10 mouse cellular contexts compared by ENCODE assay signal in the genomic region with DNA sequence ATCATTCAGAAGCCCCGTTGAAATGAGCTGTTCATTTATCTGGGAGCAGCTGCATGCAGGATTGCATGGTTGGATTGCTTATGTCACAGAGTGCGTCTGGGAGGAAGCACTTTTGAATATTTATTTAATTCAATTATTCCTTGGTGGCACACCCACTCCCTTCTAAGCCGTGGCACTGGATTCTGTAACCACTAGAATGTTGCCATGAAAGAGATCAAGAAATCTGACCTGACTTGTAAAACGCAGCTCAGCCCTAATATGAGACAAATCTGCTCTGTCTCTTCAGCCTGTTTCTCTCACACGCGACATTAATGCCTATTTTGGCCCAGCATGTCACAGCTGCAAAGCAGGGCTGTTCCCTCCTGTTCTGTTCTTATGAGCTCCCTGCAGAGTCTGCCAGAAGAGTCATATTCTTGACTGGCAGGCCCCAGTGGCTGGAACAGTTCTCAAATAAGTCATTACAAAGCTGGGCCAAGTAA.
A peak's percentile ranks its signal among the peaks of the same experiment; 100 is the strongest.
DNase-seq lines count a peak whose midpoint lies in the region; ATAC-seq lines count a peak whose summit lies in the region.
"Had no signal": no experiment of that assay in that cellular context is flagged by ENCODE, and none has a peak within 500 bp of the region (broad histone marks: within the 10 kb centered on the region; RNA-seq: fewer than 3 reads in every experiment).

No protein-coding gene starts in this region.

- peaks cover 19% of the 10 kb centered on the region for H3K4me1 ChIP-seq in forebrain, embryonic 13.5 days
- peaks cover 19% of the 10 kb centered on the region for H3K4me1 ChIP-seq in forebrain, embryonic 10.5 days
- H3K4me1 ChIP-seq in forebrain, embryonic 14.5 days (ENCODE audit: control insufficient read depth, insufficient read depth, low read length), result peaks cover 13% of the 10 kb centered on the region; the same call in 1 of the 2 replicates
- peaks cover 13% of the 10 kb centered on the region; the same call in 1 of the 2 replicates for H3K4me1 ChIP-seq in limb, embryonic 13.5 days
- H3K4me1 ChIP-seq in intestine, embryonic 15.5 days (replicated peaks), result no peaks in the 10 kb centered on the region

- peak; percentile 68 for ATAC-seq in forebrain, embryonic 13.5 days
- ATAC-seq in forebrain, embryonic 14.5 days, result peak; percentile 26; the same call in 1 of the 2 replicates
- peak; percentile 89 for ATAC-seq in limb, embryonic 13.5 days (ENCODE audit: low FRiP score, low read depth)
- no peak for ATAC-seq in intestine, embryonic 15.5 days
- ATAC-seq in erythroblast, adult 5-6 weeks (replicated peaks; ENCODE audit: low FRiP score, poor library complexity, severe bottlenecking), result no peak

- H3K36me3 ChIP-seq in forebrain, embryonic 13.5 days (ENCODE audit: poor library complexity, severe bottlenecking), result no peaks in the 10 kb centered on the region
- H3K36me3 ChIP-seq in forebrain, embryonic 10.5 days (replicated peaks), result no peaks in the 10 kb centered on the region
- no peaks in the 10 kb centered on the region for H3K36me3 ChIP-seq in forebrain, embryonic 14.5 days (ENCODE audit: control insufficient read depth, insufficient read depth, low read length)
- no peaks in the 10 kb centered on the region for H3K36me3 ChIP-seq in limb, embryonic 13.5 days
- H3K36me3 ChIP-seq in intestine, embryonic 15.5 days, result no peaks in the 10 kb centered on the region

- H3K27me3 ChIP-seq in forebrain, embryonic 13.5 days, result no peaks in the 10 kb centered on the region
- H3K27me3 ChIP-seq in forebrain, embryonic 10.5 days (ENCODE audit: poor library complexity, severe bottlenecking), result no peaks in the 10 kb centered on the region
- no peaks in the 10 kb centered on the region for H3K27me3 ChIP-seq in forebrain, embryonic 14.5 days (replicated peaks; ENCODE audit: control insufficient read depth, insufficient read depth, low read length)
- no peaks in the 10 kb centered on the region for H3K27me3 ChIP-seq in limb, embryonic 13.5 days
- H3K27me3 ChIP-seq in intestine, embryonic 15.5 days (replicated peaks), result no peaks in the 10 kb centered on the region
- H3K27me3 ChIP-seq: CH12.LX had no signal

- peak overlapping the region; percentile 55; the same call in 1 of the 2 replicates for H3K27ac ChIP-seq in forebrain, embryonic 13.5 days
- no peak overlapping the region for H3K27ac ChIP-seq in forebrain, embryonic 10.5 days
- H3K27ac ChIP-seq in forebrain, embryonic 14.5 days (ENCODE audit: low read depth, low read length), result no peak overlapping the region
- H3K27ac ChIP-seq in limb, embryonic 13.5 days, result no peak overlapping the region
- no peak overlapping the region for H3K27ac ChIP-seq in intestine, embryonic 15.5 days

- H3K9ac ChIP-seq in forebrain, embryonic 13.5 days, result no peak overlapping the region
- H3K9ac ChIP-seq in forebrain, embryonic 14.5 days (ENCODE audit: low read length), result no peak overlapping the region
- no peak overlapping the region for H3K9ac ChIP-seq in limb, embryonic 13.5 days
- H3K9ac ChIP-seq in intestine, embryonic 15.5 days, result no peak overlapping the region

- H3K4me2 ChIP-seq in forebrain, embryonic 13.5 days, result no peak overlapping the region
- no peak overlapping the region for H3K4me2 ChIP-seq in forebrain, embryonic 14.5 days (ENCODE audit: low read length)
- H3K4me2 ChIP-seq in limb, embryonic 13.5 days (replicated peaks), result peak overlapping the region; percentile 16; the same call in 1 of the 2 replicates
- H3K4me2 ChIP-seq in intestine, embryonic 15.5 days (replicated peaks), result no peak overlapping the region

- no peak overlapping the region for H3K4me3 ChIP-seq in forebrain, embryonic 13.5 days
- H3K4me3 ChIP-seq in forebrain, embryonic 10.5 days, result no peak overlapping the region
- H3K4me3 ChIP-seq in forebrain, embryonic 14.5 days (ENCODE audit: low read depth, low read length), result no peak overlapping the region
- no peak overlapping the region for H3K4me3 ChIP-seq in limb, embryonic 13.5 days
- H3K4me3 ChIP-seq in intestine, embryonic 15.5 days (replicated peaks), result no peak overlapping the region

- 30% methylated on average over 6 of the region's 6 CpGs for WGBS in forebrain, embryonic 13.5 days
- 68% methylated on average over 6 of the region's 6 CpGs for WGBS in forebrain, embryonic 10.5 days
- 30% methylated on average over 6 of the region's 6 CpGs for WGBS in forebrain, embryonic 14.5 days
- WGBS in limb, embryonic 13.5 days, result 24% methylated on average over 6 of the region's 6 CpGs
- WGBS in intestine, embryonic 15.5 days, result 38% methylated on average over 6 of the region's 6 CpGs

- no peak for DNase-seq in forebrain, embryonic 10.5 days (ENCODE audit: extremely low spot score, low spot score)
- peak; percentile 48 for DNase-seq in 3T3-L1 (ENCODE audit: low read depth, low spot score)
- DNase-seq in forebrain, embryonic 14.5 days (ENCODE audit: low spot score), result peak; percentile 48
- no peak for DNase-seq in thymus, postnatal 10 days (ENCODE audit: low spot score in 2 of 2)
- DNase-seq: adrenal gland, postnatal 36 days had no signal

- no peaks in the 10 kb centered on the region for H3K9me3 ChIP-seq in forebrain, embryonic 13.5 days (replicated peaks)
- no peaks in the 10 kb centered on the region for H3K9me3 ChIP-seq in forebrain, embryonic 10.5 days
- no peaks in the 10 kb centered on the region for H3K9me3 ChIP-seq in forebrain, embryonic 14.5 days (replicated peaks; ENCODE audit: control insufficient read depth, low read length)
- H3K9me3 ChIP-seq in limb, embryonic 13.5 days, result no peaks in the 10 kb centered on the region
- H3K9me3 ChIP-seq in intestine, embryonic 15.5 days, result no peaks in the 10 kb centered on the region

Comparison
In these comparisons a context has a peak if more than half of its experiments do, and no peak if none do; other contexts are left out.
1. DNase-seq: peak in 3T3-L1 (single experiment) and forebrain, embryonic 14.5 days (single experiment); none in forebrain, embryonic 10.5 days (single experiment) and thymus, postnatal 10 days (0 of 2).
2. ATAC-seq: peak in forebrain, embryonic 13.5 days (single experiment), forebrain, embryonic 14.5 days (single experiment) and limb, embryonic 13.5 days (single experiment); none in intestine, embryonic 15.5 days (single experiment) and erythroblast, adult 5-6 weeks (single experiment).